Mouse (Mus musculus): ENCODE measurements around the gene Sypl.

DNA sequence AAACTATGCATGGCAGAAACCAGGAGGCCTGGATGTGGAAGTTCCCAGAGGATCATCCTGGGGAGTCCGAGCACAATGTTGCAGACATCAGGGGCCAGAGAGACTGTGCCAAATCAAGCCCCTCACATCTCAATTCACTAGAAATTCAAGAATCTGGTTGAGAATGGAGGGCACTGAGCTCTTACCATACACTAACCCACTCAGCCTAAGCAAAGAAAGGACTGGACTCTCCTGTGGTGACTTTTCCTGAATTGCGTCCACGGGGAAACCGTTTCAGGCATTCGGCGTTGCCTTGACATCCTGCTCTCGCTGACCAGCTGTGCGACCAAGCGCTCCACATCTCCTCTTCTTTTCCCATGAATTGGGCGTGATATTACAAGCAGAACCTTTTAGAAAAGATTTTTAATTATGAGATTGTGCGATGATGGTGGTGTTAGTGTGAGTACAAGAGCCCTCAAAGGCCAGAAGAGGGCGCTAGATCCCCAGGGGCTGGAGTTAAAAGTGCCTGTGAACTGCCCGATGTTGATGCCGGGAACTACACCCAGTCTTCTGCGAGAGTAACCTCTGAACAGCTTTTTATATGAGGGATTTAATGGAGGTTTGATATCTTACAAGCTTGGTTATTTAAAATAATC lies 43.0 kb upstream of the Sypl start:
- TF ChIP-seq GATA2 (IDR thresholded peaks at IDR 0.05; ENCODE audit: borderline replicate concordance, low read depth, low read length) = no peak
- peak; percentile 61 for TF ChIP-seq CTCF (IDR thresholded peaks at IDR 0.05; ENCODE audit: low read depth, low read length)
- no peak for TF ChIP-seq TAL1 (conservative IDR thresholded peaks at IDR 0.05; ENCODE audit: low read depth, low read length)
- TF ChIP-seq POLR2AphosphoS5 (IDR thresholded peaks at IDR 0.05; ENCODE audit: insufficient replicate concordance, low read depth, low read length) = no peak
- no peak for TF ChIP-seq GATA1 (IDR thresholded peaks at IDR 0.05; ENCODE audit: borderline replicate concordance, low read length)

Data from G1E (cell line).